Mouse (Mus musculus) left cerebral cortex, adult 8-10 months (tissue): ENCODE measurements around the gene Rptor. TPM values are rescaled to one million over a fixed set of nuclear protein-coding genes. Genes with fewer than 3 reads are reported as not detected.

Source experiments
- total RNA-seq, 4 experiments: library from RNA; stranded (reverse); gene quantifications; 2 replicates each; pipeline ENCODE4 v1.2.4; 2022

Gene Rptor
- total RNA-seq, 4 experiments from 2014 or later = 57.5 to 65.0 (median 61.0) TPM

Other genes starting within 250 kb of the Rptor start
- gene Sgsh, start 247.4 kb upstream of the Rptor start, total RNA-seq = 1 to 10 TPM; 4.5 to 5.5 (median 5.3) TPM
- 1 to 10 TPM; 3.3 to 4.8 (median 3.8) TPM for gene Slc26a11, start 247.3 kb upstream of the Rptor start, total RNA-seq
- gene Rnf213, start 209.8 kb upstream of the Rptor start, total RNA-seq = 1 to 10 TPM; 4.5 to 5.7 (median 5.5) TPM
- 10 to 100 TPM; 27.8 to 35.2 (median 32.8) TPM for gene Endov, start 111.6 kb upstream of the Rptor start, total RNA-seq
- 100 to 1,000 TPM; 185 to 209 (median 199) TPM for gene Nptx1, start 55.2 kb upstream of the Rptor start, total RNA-seq